Mouse (Mus musculus): Measurements from ENCODE around the gene Noc2l.

Gene Noc2l

GRCm38 (mm10) chr4:156217022-156217669 lies 18.7 kb upstream of the Noc2l start:
- no peak for DNase-seq

GRCm38 (mm10) chr4:156217838-156218237 lies 18.0 kb upstream of the Noc2l start:
- DNase-seq: no peak

- DNase-seq: no peak
Observed at GRCm38 (mm10) chr4:156219936-156220335, 15.9 kb upstream of the Noc2l start.

- no peak for DNase-seq
Observed at GRCm38 (mm10) chr4:156224276-156224675, 11.5 kb upstream of the Noc2l start.

- no peak for DNase-seq
Observed at GRCm38 (mm10) chr4:156227752-156228392, 7.9 kb upstream of the Noc2l start.

GRCm38 (mm10) chr4:156228393-156229024 lies 7.3 kb upstream of the Noc2l start:
- DNase-seq: no peak

GRCm38 (mm10) chr4:156234021-156234501 lies 1.7 kb upstream of the Noc2l start:
- DNase-seq: no peak

GRCm38 (mm10) chr4:156234701-156235213 lies 1.1 kb upstream of the Noc2l start, which contains the start of gene Plekhn1:
TSS of gene Plekhn1 (minus strand) at chr4:156234857.
- DNase-seq: peak; percentile 54 to 76

- DNase-seq: no peak
Observed at GRCm38 (mm10) chr4:156235360-156235770, 445 bp upstream of the Noc2l start.

GRCm38 (mm10) chr4:156236651-156237447 lies 1.0 kb downstream of the Noc2l start:
- no peak for DNase-seq

GRCm38 (mm10) chr4:156249567-156249966 lies 13.8 kb downstream of the Noc2l start:
- DNase-seq: no peak

GRCm38 (mm10) chr4:156251081-156251480 lies 15.3 kb downstream of the Noc2l start:
- DNase-seq: no peak

GRCm38 (mm10) chr4:156252140-156252539 lies 16.3 kb downstream of the Noc2l start:
- DNase-seq: no peak

- DNase-seq: no peak
Observed at GRCm38 (mm10) chr4:156252619-156253018, 16.8 kb downstream of the Noc2l start.

GRCm38 (mm10) chr4:156253043-156253442 lies 17.2 kb downstream of the Noc2l start:
- DNase-seq: no peak

- DNase-seq: no peak
Observed at GRCm38 (mm10) chr4:156254361-156255077, 18.7 kb downstream of the Noc2l start.

GRCm38 (mm10) chr4:156255078-156255839 lies 19.4 kb downstream of the Noc2l start, which contains the start of gene Samd11:
TSS of gene Samd11 (minus strand) at chr4:156255657.
- no peak for DNase-seq

Data from spleen, adult 18-20 months (tissue).